Comparison of ENCODE assay signal across 8 mouse cellular contexts in genomic region chr7:16098021-16099017, GRCm38 (mm10). TPM values are rescaled to one million over a fixed set of nuclear protein-coding genes. Genes with fewer than 3 reads are reported as not detected.
DNase-seq lines count a peak whose midpoint lies in the region; ATAC-seq lines count a peak whose summit lies in the region.

Gene Napa (plus strand): TSS chr7:16098458.

- H3K27me3 ChIP-seq in hindbrain, embryonic 15.5 days = no peaks in the 10 kb centered on the region

- peaks cover 46% of the 10 kb centered on the region for H3K4me1 ChIP-seq in hindbrain, embryonic 15.5 days (replicated peaks)

- peak within 1 kb of the TSS; percentile 93 for H3K9ac ChIP-seq in hindbrain, embryonic 15.5 days

- peak; percentile 99 for DNase-seq in T-cell, adult 2 months (ENCODE audit: low spot score)
- DNase-seq in cerebellum, postnatal 36 days = peak; percentile 98
- DNase-seq in frontal cortex, postnatal 36 days (ENCODE audit: low spot score in 2 of 2) = peak; percentile 99 to 100
- DNase-seq in left cerebral cortex, adult 11 months (ENCODE audit: low spot score) = peak; percentile 100
- peak; percentile 99 to 100 for DNase-seq in lung, postnatal 4 days
- peak; percentile 99 for DNase-seq in retina, postnatal 7 days (ENCODE audit: low read depth, low spot score)
- DNase-seq in urinary bladder, adult 2 months (ENCODE audit: low spot score) = peak; percentile 93

- H3K4me3 ChIP-seq in hindbrain, embryonic 15.5 days = peak within 1 kb of the TSS; percentile 90

- WGBS in hindbrain, embryonic 15.5 days = under 1% methylated on average over 60 of the region's 68 CpGs

- peak within 1 kb of the TSS; percentile 88 for H3K27ac ChIP-seq in hindbrain, embryonic 15.5 days (replicated peaks)

- ATAC-seq in hindbrain, embryonic 15.5 days (ENCODE audit: low FRiP score, low read depth) = peak; percentile 98

- H3K9me3 ChIP-seq in hindbrain, embryonic 15.5 days = no peaks in the 10 kb centered on the region

- H3K36me3 ChIP-seq in hindbrain, embryonic 15.5 days = no peaks in the 10 kb centered on the region

- peak within 1 kb of the TSS; percentile 72 for H3K4me2 ChIP-seq in hindbrain, embryonic 15.5 days

RNA-seq across cellular contexts. Expression of gene Napa, which starts in this region (rescaled TPM):
- polyA plus RNA-seq in hindbrain, embryonic 15.5 days (2015; fragmentation: Nextera tagmentation; extraction: Ambion mirVana) = 218 and 239 TPM in 2 replicates
- 172 and 208 TPM in 2 replicates for polyA plus RNA-seq in urinary bladder, adult 2 months (2012; rRNA removed)

Comparison
In these comparisons a context has a peak if more than half of its experiments do, and no peak if none do; other contexts are left out.
1. Peak in every context shown above with its lines: DNase-seq, ATAC-seq, H3K4me3 ChIP-seq and H3K27ac ChIP-seq.